Mouse (Mus musculus): Measurements from ENCODE around the gene Sik3.

- TF ChIP-seq CTCF (IDR thresholded peaks at IDR 0.05; ENCODE audit: extremely low read depth, insufficient read depth, insufficient read length, insufficient replicate concordance): no peak
- TF ChIP-seq POLR2A (IDR thresholded peaks at IDR 0.05; ENCODE audit: low read depth, low read length): no peak
Measured at GRCm38 (mm10) chr9:46072101-46072835, 59.6 kb downstream of the Sik3 start.

Data from spleen, adult 2 months (tissue).